Mouse (Mus musculus) retina, embryonic 14.5 days (tissue): ENCODE data around the gene Snrk.
"Not testable (repeated sequence)": the region's sequence is repeated elsewhere in the genome, so short reads cannot be mapped to it uniquely, and the experiment has no call there.

Experiments
- DNase-seq: peaks from one replicate; pipeline ENCODE4 v3.0.0-alpha.2; 2015; ENCODE audit warnings: low spot score

Snrk gene

DNA sequence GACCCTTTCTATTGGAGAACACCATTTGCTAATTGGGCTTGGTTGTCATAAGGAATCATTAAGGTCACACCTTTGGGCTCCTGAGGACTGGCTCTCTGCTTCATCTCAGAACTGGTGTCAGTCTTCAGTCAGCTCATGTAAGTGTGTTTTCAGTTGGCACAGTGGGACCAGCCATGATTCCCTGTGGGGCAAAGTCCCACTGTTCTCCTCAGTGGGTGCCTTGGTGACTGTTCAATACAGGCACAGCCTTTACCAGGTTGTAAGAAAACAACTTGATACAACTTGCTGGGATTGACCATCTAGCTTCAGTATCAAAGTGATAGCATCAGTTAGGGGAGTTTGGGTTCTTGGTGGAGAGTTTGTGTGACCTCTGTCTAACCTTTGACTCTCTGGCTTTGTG, 28.6 kb downstream of the Snrk start:
- no peak for DNase-seq

DNA sequence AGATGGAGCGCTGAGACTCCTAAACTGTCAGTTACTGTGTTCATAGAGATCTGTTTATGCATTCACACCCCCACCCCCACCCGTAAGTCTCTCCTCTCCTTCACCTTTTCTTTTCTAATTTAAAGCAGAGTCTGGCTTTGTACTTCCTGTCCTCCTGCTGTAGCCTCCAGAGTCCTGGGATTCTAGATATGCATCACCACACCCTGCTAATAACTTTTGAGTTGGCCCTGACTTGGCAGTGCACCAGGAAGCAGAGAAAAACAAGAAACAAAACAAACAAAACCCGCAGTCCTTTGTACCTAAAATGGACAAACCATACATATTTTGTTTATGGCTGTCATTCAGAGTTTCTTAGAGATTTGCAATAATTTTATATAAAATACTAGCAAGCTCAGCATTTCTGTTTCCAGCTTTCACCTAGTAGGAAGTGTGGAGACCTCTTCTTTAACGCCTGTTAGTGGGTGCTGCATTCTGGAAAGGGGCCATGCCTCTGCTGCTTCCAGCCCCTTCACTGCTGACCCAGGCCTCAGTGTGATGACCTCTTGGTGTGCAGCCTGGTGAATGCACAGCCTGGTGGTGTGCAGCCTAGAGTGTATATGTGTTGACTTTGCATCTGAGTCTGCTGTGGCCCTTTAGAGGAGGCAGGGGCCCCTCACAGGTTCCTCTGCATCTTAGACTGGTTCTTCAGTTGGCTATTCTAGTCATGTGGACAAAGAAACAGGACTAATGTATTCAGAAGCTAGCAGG, 29.2 kb downstream of the Snrk start:
- DNase-seq = no peak

DNA sequence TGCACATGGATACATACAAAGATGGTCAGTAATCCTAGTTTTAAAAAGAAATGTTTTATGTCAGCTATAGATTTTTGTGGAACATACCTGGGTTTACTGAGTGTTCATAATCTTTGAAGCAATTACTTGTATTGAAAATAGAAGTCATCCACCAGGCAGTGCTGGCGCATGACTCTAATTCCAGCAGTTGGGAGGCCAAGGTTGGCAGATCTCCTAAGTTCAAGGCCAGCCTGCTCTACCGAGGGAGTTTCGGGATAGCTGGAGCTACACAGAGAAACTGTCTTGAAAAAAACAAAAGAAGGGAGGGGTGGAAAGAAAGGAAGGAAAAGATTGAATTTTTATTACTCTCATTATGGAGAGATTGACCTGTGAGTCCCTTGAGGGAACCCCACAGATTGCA, 31.3 kb downstream of the Snrk start:
- no peak for DNase-seq

DNA sequence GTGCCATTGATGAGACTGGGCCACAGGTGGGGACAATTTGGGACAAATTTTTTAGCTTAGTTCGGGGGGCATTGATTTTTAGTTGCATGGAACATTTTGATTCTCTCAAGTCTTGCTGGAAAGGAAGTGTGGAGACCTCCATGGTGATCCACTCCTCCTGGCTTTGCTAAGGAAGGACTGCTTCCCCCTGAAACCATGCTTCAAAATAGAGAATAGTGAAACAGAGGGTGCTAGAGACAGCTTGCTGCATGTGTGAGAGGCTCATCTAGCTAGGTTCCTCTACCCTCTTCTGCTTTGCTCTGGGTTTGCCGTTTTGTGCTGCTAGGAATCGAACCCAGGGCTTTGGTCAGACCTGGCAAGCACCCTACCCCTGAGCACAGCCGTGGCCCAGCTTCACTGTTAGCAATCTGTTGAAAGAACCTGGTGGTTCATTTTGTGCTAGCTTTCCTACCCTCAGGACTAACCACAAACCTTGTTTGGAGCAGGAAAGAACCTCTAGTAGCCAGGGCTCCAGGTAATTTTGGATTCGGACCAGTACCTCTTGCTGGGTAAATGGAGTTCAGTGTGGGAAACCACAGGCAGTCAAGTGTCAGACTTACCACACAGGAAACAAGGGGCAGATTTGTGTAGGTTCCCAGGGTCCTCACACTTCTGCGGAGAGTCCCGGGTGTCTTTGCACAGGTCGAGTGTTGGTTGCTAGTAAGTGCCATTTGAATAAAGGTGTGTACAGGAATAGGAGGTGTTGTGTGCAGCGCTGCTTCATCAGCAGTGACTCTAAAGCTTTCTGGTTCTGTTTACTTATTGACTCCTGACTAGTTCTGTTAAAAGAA, 33.1 kb downstream of the Snrk start:
- DNase-seq = no peak

DNA sequence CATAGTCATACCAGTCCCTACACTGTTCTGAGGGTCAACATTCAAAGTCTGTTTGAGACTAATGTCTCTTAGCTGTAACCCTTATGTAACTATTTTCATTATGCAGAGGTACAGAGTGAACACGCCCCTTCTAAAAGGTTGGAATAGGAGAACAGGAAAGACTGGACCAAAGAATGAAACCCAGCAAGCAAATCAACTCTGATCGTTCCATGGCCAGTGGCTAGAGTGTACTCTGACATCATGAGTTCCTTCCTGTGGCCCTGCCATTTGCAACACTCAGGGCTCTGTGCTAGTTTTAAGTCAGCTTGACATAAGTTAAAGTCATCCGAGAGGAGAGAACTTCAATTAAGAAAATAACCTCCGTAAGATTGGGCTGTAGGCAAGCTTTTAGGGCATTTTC, 35.0 kb downstream of the Snrk start:
- no peak for DNase-seq

DNA sequence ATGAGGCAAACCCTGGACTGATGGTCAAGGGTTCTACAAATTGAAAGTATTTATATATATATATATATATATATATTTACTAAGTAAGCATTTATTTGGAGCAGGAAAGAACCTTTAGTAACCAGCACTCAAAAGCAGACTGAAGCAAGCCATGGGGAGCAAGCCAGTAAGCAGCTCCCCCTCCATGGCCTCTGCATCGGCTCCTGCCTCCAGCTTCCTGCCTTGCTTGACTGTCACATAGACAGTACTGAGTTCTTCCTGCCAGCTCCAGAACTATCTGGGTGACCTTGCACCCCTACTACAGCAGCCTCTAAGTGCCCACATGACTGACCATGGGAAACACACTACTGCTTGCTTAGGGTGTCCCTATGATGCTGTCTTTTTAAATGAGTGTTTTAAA, 35.4 kb downstream of the Snrk start:
- DNase-seq = no peak

DNA sequence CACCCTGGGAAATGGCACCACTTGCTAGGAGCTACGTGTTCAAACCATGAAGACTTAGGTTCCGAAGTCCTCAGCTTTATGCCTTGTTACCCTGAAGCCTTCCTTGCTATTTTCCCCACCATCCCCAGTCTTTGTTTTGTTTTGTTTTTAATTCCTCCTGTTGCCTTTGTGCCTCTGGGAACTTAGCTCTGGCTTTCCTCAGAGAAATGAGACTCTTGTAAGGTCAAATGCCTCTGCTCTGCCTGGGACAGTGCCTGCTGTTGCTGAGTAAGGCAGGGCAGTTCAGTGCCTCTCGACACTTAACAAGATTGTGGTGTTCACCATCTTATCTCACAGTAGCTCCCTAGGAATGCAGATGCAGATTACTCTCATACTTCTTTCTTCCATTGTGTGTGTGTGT, 36.4 kb downstream of the Snrk start:
- DNase-seq = no peak

DNA sequence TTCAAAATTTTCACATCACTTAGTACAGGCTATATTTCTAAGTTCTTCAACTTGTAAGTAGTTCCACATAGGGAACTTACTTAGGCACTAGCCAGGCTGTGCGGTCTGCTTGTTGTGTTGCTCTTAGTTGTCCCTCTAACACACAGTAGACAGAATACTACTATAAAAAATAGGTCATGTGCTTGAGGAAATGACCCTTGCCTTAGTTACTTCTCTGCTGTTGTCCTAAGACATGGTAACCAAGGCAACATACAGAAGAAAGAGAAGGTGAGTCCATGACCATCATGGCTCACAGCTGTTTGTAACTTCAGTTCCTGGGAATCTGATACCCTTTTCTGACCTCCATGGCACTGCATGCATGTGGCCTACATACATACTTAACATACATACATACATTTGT, 38.1 kb downstream of the Snrk start:
- DNase-seq = no peak

DNA sequence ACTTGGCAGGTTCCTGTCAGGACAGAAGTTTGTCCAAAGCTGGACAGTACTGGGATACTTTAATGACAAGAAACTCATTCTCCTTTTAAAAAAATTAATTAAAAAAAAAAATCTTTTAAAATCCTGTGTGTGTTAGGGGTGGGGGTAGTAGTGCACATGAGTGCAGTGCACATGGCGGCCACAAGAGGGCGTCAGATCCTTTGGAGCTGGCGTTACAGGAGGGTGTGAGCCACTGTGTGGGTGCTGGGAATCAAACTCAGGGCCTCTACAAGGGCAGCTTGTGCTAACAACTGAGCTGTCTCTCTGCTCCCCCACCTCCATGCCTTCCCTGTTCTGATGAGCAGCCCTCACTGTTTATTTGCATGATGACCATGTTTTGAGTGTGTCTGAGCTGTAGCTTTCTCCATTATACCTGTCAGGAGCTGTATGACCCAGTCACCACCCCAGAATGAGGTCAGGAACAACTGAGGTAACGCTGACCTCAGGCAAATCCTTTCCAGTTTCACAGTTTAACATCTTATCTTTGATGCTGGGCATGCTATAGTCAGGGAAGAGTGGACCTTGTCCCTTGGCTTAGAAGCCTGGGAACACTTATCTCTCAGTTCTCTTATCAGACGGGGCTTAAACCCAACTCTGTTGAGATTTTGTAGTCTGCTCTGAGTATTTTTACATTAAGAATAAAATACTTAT, 39.5 kb downstream of the Snrk start:
- no peak for DNase-seq

DNA sequence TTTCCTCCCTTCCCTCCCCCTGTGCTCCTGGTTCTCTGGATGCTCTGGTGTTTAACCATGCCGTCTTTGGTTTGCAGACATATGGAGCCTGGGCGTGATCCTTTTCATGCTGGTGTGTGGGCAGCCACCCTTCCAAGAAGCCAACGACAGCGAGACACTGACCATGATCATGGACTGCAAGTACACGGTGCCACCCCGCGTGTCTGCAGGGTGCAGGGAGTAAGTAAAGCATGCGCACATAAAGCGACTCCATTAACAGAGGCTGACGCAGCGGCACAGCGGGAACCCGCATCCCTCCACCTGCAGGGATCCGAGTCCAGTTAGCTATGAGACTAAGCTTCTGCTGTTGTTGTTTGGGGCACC, 40.0 kb downstream of the Snrk start:
- DNase-seq = no peak

DNA sequence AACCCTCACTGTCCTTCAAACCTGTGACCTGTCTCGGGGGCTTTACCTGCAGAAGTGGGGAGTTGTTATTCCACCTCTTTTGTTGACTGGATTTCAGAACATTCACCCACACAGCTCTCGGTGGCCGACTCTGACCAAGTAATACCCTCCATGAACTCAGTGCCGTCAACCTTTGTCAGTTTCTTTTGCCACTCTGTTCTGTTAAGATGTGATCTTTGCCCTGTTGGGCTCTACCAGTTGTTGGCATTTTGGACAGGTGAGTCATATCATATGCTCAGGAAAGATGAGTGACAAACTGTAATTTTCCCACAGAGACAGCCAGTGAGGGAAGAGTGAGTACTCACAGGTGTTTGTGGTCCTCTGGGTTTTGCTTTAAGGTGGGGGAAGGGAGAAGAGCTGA, 47.5 kb downstream of the Snrk start:
- DNase-seq = no peak

DNA sequence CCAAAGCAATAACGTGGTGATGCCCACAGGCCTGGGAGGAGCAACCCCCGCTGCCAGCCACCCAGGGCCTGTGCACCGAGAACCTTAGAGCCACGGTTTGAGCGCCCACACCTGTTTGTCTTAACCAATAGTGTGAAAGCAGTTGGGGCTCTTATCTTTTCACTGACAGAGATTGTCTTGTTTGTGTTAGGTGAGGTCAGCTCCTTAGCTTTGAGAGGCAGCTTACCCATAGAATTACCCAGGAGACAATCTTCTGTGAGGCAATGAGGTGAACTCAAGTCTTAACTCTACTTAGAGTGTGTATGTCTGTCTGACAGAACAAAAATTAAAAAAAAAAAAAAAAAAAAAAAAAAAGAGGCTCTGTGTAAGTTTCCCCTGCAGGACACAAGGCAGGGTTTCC, 50.7 kb downstream of the Snrk start:
- not testable (repeated sequence) for DNase-seq

DNA sequence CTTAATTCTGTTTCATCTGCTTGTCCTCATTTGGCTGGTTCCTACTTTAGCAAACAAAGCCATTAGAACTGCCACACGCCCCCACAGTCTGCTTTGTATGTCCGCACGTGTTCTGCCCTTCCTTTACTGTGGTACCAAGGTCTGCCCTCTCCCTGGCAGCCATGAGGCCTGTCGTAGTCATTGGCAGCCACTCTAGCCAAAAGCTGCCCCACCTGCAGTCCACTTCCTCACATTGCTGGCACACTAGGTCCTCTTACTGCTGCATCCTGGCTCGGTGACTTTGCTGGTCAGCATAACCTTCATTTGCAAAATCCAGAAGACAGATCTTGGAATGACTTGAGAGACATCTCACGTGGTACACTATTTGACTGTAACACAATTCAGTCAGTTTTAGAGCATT, 52.8 kb downstream of the Snrk start:
- DNase-seq = no peak

DNA sequence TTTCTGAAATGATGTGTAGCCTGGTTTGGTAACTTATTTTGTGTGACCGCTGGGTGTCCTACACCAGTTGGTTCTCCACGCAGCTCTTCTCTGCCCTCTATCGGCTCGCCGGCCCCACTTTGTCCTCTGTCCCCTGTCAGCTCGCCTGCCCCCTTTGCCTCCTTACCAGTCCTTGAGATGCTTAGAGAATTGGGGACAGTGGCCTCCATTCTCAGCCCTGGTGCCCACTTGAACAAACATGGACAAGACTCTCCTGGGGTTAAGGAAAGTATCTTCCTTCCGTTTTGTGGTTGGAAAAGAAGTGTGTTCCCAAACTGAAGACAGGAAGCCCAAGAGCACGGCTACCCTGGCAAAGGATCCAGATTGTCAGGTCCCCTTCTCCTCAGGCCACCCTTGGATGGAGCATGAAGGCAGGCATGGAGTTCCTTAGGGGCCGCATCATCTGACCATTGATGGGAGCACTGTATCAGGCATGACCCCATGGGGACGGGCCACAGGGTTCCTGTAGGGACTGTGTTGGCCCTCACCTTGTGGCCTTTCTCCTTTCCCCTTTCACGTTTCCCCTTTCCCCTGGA, 55.6 kb downstream of the Snrk start:
- DNase-seq = no peak

DNA sequence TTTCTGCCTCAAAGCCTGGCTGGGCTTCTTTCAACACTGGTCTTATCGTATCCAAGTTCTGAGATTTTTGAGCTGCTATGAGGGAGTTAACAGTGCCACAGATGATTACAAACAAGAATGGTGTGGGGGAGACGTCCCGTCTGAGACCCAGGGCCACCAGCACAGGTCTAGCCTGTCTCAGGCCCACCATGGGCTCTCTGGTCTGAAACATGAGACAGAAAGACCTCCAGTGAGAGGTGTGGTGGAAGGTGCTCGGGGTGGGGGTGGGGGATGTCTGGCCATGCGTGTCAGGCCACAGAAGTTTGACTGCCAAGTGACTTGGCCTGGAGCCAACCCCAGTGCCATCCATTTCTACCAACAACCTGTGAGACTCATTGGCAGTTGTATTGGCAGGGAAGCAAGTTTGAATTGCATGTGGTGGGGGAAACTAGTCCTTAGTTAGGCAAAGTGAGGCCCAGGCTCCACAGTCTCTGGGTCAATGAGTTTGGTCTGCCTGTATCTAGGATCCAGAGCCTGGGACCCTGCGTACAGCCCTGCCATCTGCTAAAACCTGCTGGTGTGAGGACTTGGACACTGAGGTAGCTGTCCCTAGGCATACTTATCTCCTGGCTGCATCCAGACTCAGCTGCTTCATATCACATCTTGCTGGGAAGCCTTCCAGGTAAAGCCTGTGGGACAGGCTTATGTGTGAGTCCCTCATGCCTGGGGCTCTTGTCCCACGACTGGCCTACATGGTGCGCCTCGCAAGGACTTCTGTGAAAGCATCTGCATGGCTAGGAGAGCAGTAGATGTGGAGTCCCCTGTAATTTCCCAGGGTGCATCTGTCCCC, 56.6 kb downstream of the Snrk start:
- no peak for DNase-seq

DNA sequence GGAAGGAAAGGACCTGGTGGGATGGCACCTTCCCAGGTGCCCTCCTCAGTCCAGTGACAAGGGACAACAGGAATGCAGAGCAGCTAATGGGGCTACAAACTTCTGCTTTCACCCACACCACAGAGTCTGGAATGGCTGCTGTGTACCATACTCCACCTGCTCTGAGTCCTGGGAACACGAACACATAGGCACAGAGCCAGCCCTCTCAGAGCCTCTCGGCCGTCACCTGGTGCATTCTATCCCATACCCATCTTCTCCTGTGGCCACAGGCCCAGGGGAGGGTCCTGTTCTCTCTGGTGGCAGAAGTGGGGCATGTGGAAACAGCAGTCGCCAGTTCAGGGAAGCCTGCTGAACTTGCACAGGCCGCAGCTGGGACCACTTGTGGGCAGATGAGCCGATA, 57.7 kb downstream of the Snrk start:
- no peak for DNase-seq

DNA sequence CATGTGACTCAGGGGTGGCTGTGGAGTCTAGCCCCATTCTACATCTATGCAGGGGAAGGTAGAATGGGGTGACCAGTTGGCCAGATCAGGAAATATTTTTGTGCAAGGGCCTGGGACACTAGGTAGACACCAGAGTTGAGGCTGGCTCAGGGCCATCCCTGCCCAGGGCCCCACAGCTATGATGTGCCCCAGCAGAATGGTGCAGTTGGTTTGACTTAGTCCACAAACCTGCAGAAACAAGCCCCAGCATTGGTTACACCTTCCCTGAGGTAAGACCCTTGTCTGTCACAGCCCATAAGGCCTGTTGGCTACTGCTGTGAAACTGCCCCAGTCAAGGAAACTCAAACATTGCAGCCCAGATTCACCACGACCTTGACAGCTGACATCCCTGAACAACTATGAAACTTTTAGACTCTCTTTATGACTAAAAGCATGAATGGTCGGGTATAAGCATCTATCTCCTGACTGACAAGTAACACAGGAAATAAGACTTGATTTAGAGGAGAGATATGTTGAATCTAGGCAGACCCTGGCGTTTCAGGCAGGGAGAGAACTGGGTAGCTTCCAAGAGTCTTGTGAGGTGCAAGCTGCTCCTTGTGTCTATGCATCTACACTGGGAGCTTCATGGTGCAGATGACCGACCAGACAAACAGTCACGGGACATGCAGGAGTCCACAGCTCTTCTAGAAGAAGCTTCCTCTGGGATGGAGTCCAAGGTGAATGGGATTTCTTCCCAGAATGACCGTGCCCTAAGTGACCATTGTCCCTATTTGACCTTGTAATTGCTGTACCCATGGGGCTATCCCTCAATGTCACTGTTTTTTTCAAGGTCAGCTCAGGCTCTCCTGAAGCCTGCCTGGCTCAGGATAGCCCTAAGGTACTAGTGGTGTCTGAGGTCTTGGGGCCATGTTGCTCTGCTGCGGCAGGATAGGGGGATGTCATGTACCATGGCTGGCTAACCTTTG, 60.5 kb downstream of the Snrk start:
- no peak for DNase-seq

DNA sequence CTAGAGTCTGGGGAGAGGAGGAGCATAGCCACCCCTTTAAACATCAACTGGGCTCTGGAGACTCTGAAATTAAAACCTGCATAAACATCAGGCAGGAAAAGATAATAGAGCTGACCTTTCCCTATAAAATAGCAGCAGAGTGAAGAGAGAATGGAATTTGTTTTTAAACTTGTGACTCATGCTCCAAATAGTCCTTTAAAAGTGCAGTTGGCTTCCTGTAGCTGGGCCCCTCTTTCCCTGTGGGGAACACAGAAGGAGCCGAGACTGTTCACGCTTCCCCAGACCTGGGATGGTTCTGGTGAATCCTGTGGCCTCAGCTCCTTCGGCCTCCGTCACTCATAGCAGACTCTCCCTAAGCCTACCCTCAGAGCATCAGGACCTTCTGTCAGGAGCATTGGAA, 61.4 kb downstream of the Snrk start:
- no peak for DNase-seq

DNA sequence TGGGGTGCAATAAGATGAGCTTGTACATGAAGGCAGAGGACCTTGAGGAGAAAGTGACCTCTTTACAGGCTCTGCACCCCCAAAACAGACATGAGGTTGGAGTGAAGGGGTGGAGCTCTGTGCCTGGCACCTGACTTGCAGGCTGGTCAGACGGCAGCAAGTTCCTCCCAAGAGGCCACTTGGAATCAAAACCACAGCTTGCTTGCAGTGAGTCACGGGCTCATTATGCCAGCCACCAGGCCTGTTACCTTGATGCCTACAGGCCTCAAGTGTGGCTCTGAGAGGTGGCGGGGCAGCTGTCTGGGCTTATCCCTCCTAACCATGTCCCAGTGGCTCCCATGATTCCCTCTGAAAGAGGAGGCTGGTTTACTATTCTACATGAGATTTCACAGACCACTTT, 63.0 kb downstream of the Snrk start:
- DNase-seq = no peak

DNA sequence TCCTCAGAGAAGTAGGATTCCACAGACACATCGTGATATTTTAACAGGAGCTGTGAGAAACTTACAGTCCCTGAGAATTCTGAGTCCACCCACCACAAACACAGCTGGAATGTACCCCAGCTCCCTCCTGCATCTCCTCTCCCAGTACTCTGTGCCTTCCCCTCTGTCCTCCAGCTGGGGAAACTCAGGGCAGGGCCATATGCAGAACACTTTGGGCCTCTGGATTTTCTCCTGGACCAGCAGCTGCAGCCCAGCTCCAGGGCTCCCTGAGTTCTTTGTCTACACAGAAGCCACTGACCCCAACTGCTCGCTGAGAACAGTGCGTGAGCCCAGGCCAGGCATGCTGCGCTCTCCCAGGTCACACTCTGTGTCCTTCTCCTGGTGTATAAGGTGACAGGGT, 66.0 kb downstream of the Snrk start:
- no peak for DNase-seq

DNA sequence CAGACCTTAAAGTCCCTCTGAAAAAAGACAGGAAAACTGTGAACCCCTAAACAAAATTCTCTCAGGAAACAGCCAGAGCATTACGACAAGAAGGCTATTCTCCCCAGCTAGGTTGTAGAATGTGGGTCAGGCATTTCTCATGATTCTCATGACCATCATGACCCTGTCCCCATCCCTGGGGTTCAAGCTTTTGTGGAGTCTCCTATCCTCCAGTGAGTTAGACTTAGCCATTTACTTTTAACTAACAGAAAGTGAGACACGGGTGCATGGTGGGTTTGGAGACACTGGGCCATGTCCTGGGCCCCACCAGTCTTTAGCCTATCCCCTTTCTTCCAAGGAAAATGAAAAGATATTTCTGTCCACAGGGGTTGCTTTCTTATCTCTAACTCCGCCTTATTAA, 67.3 kb downstream of the Snrk start:
- no peak for DNase-seq
